Mouse (Mus musculus): ENCODE data around the gene Rnaseh2c.

Gene Rnaseh2c

DNA sequence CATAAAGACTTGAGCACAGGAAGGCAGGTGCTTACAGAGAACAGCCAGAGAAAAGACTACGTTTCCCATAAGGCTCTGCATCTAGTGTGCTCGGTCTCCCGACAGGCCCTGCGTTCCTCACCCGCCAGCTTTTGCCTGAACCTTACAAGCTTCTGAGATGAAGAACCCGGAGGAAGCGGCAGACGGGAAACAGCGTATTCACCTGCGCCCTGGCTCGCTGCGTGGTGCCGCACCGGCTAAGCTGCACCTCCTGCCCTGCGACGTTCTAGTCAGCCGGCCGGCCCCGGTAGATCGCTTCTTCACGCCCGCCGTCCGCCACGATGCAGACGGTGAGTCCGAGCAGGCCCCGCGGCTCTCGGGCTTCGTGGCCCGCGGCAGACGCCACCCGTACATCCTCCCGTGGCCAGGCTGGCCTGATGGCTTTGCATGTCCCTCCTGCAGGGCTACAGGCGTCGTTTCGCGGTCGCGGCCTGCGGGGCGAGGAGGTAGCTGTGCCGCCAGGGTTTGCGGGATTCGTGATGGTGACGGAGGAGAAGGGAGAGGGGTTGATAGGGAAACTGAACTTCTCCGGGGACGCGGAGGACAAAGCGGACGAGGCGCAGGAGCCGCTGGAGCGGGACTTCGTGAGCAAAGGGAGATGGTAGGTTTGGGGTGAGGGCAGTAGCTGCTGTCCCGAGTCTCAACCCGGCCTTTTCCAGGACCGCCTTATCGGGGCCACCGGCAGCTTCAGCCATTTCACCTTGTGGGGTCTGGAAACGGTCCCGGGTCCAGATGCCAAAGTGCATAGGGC lies at the start of gene Rnaseh2c:
Gene Rnaseh2c, plus strand, starts transcription at position 122 of the 790 bp plus-strand sequence.
- peak; percentile 90 for DNase-seq (ENCODE audit: low read depth)

DNA sequence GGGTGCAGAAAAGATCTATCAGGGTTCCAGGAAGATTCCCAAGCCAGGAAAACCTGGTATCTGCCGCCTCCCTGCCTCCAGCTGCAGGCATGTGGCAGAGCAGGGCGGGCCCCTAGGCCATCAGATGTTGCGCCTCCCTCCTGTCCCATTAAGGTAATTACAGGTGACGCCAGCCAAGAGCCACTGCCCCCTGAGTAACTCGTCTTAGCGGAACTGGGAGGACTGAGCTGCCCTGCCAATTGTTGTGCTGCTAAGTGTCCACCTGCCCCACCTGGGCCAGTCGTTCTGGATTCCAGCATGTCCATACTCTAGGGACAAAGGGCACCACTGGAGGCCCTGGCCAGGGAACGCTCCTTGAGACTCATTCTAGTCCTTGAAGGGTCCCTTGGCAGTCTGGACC lies 47.9 kb upstream of the Rnaseh2c start:
- no peak for DNase-seq (ENCODE audit: low read depth)

DNA sequence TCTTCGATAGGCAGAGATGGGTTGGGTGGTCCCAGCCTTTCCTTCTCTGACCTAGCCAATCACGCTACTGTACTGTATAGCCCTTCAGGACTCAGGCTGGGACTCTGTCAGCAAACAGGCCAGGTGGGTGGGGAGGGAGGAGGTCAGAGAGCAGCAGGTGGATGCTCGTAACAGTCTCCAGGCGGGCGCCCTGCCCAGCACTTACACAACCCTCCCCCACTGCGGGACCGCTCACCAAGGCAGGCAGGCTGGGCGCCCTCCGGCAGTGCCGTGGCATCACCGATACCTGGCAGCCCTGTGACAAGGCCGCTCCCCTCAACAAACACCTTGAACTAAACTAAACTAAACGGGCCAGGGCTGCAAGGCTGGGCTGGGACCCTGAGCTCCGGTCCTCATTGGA lies 47.5 kb upstream of the Rnaseh2c start:
- no peak for DNase-seq (ENCODE audit: low read depth)

DNA sequence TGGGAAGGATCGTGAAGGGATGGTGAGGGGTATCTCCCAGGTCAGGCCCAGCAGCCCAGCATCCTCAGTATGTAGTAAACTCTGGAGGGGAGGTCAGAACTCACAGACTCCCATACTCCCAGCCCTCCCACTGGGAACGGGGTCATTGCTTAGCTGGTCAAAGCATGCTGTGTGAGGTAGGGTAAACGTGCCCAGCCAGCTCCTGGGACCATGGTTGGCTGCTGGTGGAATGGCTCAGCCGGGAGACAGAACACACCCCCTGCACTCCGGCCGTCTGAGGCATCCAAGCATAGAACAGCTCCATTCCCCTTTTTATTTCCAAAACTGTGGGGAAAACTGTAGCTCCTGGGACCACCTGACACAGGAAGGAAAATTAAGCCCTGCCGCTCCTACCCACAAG lies 43.5 kb upstream of the Rnaseh2c start:
- DNase-seq (ENCODE audit: low read depth): no peak

DNA sequence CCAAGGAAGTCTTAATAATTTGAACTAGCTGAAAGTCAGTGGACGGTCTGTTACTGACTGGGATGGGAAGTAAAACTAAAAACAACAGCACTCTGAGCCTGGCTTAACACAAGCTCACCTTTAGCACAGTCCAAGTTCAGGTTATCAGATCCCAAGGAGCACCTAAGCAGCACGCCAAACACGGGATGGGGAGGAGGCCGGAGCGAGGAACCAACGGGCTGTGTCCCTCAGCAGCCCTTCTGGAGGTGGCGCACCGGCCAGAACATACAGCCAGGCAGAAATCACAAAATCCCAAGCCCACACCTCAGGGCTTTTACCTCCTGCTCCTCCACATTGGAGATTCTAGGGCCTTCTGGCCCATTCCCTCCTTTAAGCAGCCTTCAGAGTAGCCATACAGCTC lies 42.9 kb upstream of the Rnaseh2c start:
- no peak for DNase-seq (ENCODE audit: low read depth)

- DNase-seq (ENCODE audit: low read depth): no peak
These were observed 42.4 kb upstream of the Rnaseh2c start for GRCm38 (mm10) chr19:5559229-5559628.

DNA sequence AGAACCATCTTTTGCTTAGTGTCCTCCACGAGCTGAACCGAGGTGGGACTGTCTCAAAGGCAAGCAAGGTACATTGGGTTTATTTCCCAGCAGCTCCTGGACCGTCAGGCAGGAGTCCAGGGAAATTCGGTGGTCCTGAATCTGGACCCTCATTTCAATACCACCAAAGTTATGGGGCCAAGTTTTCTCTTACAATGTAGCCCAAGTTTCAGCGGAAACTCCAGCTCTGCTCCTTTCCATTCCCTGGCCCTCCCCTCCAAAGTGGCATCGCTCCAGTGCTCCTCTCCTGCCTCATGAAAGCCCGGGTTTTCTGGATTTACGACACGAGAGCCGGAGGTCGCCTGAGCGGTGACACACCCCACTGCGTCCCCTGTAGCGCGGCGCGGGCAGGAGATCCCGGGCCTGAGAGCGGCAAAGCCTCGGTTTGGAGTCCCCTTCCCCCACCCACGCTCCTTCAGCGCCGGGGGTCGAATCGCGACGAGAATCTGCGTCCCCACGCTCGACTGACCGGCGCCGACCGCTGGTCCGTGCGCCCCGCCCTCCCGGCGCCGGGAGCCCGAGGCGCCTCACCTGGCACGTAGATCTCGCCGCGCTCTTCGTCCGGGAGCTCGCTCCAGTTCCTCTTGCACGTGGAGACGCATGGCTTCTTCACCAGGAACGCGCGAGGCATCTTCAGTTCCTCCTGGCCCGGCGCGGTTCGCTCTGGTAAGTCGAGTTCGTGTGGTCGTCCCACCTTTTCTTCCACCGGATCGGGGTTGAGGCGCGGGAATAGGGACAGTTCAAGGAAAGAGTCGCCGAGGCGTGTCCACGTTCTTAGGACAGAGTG lies 41.8 kb upstream of the Rnaseh2c start:
- DNase-seq (ENCODE audit: low read depth): peak; percentile 42

- DNase-seq (ENCODE audit: low read depth): peak; percentile 41
These were observed 41.1 kb upstream of the Rnaseh2c start, which contains the start of gene Ovol1 for GRCm38 (mm10) chr19:5560457-5561041. Gene Ovol1, minus strand, starts transcription at chr19:5560646.

GRCm38 (mm10) chr19:5561252-5561790 lies 40.4 kb upstream of the Rnaseh2c start:
- no peak for DNase-seq (ENCODE audit: low read depth)

DNA sequence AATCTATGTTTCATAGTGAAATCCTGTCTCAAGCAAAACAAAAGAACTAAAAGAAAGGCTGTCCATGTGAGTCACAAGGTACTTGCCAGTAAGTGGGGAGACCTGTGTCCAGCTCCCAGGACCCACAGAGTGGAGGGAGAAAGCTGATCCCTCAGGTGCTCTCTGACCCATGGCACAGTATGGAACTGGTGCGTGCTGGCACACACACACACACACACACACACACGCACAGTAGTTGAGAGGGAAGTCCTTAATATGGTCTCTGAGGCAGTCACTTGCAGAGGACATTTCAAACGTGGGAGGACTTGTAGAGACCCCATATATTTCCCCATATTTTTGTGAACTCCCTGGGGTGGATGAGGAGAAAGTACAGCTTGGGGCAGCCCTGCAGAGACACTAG lies 39.8 kb upstream of the Rnaseh2c start:
- no peak for DNase-seq (ENCODE audit: low read depth)

- DNase-seq (ENCODE audit: low read depth): no peak
These were observed 38.9 kb upstream of the Rnaseh2c start for GRCm38 (mm10) chr19:5562776-5563175.

DNA sequence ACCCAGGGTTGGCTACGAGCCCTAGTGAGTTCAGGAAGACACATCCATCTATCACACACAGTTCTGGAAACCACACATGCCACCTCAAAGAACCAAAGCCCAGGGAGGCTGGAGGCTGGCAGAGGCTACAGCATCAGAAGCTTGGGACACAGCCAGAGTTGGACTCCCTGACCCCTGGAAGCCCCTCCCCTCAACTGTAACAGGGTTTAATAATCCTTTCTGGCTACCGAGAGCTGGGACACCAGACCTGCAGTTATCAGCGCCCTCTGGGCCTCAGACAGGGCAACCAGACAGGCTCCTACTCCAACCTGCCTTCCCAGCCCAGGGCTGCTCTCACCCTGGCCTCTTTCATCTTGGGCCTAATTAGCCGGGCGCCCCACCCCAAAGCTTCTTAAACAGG lies 35.4 kb upstream of the Rnaseh2c start:
- DNase-seq (ENCODE audit: low read depth): peak; percentile 26

DNA sequence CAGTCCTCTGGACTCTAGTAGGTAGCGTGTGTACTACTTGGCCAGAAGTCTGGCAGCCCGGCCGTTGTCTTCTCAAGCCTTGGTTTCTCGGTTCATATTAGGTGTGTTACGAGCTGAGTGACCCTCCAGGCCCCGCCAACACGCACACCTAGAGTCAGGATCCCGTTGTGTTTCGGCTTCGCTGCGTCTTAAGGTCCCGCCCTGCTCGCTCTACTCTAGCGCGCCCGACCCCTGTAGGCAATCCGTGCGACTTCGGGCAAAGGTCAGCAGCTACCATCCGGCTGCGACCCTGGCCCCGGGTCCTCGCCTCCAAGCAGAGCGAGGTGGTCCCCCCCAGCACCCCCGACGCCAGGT lies 34.5 kb upstream of the Rnaseh2c start:
- DNase-seq (ENCODE audit: low read depth): no peak

DNA sequence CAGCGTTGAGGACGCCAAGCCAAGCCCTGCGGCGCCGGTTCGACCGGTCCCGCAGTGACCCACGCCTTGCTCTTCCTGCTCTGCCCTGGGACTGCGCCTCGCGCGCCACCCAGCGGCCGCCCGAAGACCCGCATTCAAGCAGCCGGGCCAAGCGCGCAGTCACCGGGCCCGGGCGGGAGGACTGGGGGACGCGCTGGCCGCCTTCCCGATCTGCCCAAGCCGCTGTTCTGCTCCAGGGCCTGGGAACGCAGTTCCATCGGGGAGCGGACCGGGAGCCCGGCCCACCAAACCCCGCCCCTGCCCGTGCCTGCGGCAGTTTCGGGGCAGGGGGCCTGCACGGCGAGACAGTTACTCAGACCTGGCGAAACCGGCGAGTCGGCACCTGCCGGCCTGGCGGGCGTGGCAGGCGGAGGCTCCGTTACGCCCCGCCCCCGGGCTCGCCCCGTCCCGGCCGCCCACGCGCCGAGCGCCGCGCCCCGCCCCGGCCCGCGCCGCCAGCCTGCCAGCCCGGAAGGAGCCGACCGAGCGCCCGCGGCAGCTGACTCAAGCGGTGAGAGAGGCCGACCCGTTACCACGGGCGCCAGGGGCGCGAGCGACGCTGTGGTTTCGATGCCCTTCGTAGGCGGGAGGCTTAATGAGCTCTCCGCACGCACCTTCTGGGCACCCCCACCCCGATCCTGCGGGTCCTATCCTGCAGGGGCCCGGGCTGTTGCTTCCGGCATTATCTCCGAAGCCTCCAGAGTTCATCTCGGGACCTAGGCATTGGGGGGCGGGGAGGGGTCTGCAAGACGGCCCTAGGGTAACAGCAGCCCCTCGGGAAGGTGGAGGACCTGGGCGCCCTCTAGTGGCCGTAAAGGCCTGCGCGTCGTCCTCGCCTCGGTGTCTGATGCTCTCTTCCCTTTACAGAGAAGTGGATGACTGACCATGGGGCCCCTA lies 33.9 kb upstream of the Rnaseh2c start, which contains the start of gene Ap5b1:
Gene Ap5b1, plus strand, starts transcription at position 492 of the 936 bp plus-strand sequence.
- peak; percentile 94 for DNase-seq (ENCODE audit: low read depth)

DNA sequence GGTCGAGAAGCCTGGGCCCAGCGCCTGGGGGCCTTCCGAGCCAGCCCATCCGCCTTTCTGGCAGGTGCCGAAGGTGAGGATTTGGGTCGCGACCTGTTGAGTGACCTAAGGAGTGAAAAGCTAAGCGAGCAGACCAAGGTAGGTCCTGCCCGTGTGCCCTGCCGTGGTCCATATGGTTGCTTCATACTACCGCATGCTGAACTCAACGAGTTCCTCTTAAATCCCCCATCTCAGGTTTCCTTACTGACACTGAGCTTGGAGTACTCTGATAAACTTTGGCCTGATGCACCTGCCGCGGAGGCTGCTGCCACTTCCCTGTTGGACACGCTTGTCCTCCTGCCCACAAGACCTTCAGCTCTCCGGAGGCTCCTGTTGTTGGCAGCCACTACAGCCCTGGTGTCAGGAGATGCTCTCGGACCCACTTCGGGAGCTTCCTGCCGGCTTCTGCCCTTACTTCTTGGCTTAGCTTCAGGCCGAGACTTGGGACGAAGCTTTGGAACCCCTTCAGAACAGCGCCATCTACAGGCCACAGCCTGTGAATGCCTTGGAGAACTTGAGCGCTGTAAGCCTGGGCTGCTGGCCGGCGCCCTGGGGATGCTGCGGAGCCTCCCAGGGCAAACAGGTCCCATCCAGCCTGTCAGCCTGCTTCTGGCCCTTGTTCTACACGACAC lies 33.1 kb upstream of the Rnaseh2c start:
- peak; percentile 92 for DNase-seq (ENCODE audit: low read depth)

DNA sequence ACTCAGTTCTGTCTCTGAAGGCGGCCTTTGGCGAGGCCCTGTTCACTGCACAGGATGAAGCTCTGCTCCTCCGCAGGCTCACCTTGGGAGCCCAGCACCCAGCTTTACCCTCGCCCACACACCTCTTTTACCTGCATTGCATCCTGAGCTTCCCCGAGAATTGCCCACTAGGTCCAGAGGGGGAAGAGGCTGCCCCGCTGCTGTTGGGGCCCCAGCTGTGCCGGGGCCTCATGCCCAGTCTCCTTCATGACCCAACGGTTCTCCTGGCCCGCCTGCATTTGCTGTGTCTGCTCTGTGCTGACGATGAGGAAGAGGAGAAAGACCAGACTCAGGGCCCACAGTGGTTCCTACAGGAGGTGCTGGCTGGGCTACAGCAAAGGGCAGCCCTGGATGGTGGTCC lies 32.2 kb upstream of the Rnaseh2c start:
- DNase-seq (ENCODE audit: low read depth): no peak

DNA sequence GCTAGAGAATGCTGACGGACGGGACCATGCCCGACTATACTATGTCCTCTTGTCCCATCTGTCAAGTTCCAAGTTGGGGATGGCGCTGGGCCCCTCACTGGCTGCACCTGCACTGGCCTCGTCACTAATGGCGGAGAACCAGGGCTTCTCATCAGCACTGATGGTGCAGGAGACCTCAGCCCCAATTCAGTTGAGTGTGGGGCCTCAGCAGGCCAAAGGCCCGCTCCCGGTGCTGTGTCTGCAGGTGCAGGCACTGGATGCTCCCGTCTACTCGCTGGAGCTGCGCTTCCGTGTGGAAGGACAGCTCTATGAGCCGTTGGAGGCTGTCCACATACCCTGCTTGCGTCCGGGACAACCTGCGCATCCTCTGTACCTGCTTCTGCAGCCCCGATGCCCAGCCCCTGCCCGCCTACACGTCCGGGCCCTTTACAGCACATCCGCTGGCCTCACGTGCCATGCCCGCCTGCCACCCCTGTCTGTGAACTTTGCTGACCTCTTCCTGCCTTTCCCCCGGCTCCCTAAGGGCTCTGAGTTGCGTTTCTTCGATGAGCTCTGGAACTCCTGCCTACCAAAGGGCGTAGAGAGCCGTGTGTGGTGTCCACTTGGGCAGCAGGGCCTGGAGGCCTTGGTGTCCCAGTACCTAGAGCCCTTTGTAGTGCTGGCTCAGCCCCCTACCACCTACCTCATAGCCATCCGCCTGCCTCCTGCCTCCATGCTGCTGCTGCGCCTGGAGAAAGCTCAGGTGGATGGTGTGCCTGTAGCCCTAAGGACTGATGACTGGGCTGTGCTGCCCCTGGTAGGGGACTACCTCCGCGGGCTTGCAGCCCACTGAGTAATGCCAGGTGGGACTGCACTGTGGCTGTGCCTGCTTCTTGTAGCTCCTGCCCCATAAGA lies 31.1 kb upstream of the Rnaseh2c start:
- DNase-seq (ENCODE audit: low read depth): no peak

DNA sequence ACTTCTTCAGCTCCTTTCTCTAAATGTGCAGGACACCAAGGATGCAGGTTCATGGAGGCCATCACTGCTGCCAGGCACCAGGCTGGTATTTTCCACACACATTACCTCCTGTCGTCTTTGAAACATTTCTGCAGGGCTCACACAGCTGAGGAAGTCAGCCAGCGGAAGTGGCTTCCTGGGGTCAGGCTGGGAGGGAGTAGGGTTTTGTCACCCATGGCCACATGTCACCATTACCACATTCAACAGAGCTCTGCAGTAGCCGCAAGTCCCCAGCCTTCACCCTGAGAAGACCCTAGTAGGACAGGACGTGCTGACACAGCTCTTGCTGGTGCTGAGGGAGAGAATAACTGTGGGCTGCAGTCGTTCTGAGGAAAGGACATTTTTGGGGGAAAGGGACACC lies 29.8 kb upstream of the Rnaseh2c start:
- peak; percentile 65 for DNase-seq (ENCODE audit: low read depth)

- DNase-seq (ENCODE audit: low read depth): peak; percentile 37
These were observed 29.1 kb upstream of the Rnaseh2c start for GRCm38 (mm10) chr19:5572331-5573125.

Data from naive thymus-derived CD4-positive, alpha-beta T cell, adult 2 months (primary cell).